Mouse (Mus musculus) spleen, adult 12 weeks (tissue): Measurements from ENCODE around the gene March4.

Experiments
- DNase-seq: peaks from one replicate; pipeline ENCODE4 v3.0.0; 2022; ENCODE audit warnings: low spot score

Gene March4

DNA sequence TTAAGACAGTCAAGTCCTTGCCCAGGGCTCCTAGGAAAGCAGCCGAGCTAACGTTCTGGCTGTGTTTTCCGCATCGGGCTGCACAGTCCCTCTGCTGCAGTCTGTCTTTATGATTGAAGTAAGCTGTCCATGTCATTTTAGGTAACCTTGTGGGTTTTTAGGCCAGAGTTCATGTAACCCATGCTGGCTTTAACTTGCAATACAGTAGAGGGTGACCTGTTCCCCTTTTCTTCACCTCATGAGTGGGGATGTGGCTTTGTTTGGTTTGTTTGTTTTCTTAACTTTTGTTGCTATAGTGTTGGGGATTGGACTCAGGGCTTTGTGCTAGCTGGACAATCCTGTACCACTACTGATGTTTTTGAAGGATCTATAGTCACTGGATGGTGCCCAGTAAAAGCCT, 146.3 kb downstream of the March4 start:
- DNase-seq: no peak

DNA sequence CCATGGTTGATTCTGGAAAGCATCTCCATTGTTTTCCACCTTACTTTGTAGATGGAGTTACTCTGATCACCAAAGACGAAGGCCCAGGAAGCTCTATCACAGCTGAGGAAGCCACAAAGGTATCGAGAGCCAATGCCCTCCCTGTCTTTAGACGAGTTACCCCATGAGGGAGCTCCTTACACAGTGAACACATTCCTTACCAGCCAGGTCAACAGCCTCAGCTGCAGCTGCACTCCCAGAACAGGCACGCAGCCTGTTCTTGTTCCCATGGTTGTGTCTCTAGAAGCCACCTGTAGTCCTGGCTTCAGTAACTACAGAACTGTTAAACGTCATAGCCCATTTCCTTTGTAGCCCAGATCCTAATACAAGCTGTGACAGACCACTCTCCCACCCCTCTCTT, 153.1 kb downstream of the March4 start:
- no peak for DNase-seq

DNA sequence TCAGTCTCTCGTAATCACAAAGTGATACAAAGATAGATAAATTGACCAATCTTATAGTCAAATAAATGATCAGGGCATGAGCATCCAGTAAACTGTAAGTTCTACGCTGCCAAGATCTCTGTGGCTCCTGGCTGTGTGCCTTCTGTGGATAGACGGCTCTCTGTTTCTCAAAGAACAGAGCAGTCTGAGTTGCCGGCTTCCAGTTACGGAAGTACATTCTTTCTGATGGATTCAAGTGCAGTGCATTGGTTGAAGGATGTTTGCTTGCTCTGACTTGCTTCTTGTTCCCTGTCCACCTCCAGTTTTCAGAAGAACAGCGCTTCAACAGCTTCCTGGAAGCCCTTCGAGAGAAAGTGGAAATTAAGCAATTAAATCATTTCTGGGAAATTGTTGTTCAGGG, 153.7 kb downstream of the March4 start:
- DNase-seq: no peak

DNA sequence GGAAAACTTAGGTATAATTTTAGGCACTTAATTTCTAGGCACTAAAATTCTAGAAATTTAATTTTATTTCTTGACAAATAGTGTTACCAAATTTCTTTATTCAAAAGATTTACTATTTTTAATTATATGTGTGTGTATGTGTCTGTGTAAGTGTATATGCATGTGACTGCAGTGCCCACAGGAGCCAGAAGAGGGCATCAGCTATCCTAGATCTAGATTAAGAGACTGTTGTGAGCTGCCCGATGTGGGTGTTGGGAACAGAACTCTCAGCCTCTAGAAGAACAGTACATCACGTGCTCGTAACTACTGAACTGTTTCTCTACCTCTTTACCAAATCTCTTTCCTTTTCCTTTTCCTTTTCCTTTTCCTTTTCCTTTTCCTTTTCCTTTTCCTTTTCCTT, 156.2 kb downstream of the March4 start:
- DNase-seq: no peak

DNA sequence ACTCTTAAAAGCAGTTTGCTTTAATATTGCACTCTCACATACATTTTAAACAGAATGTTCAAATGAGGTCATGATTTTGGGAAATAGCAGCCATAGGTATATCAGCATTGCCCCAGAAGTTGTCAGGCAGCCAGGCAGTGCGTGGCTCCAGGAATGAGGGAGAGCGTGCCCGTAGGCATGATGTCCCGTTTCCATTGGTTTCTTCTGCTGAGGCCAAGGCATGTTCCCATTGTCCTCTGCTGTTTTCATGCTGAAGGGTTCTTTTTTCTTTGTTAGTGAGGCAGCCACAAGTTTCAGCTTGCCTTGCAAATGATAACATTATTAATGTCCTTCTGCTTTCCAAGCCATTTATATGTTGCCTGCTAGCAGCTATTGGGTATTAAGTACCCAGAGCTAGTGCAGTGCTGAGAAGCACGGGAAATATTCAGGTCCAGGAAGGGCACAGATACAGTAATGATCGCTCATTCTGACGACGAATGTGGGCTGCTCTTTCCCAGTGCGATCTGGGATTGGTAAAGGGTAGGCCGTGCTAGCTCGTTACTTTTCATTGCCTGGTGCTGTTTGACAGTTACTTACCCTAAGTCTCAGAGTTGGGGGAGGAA, 156.9 kb downstream of the March4 start:
- no peak for DNase-seq

DNA sequence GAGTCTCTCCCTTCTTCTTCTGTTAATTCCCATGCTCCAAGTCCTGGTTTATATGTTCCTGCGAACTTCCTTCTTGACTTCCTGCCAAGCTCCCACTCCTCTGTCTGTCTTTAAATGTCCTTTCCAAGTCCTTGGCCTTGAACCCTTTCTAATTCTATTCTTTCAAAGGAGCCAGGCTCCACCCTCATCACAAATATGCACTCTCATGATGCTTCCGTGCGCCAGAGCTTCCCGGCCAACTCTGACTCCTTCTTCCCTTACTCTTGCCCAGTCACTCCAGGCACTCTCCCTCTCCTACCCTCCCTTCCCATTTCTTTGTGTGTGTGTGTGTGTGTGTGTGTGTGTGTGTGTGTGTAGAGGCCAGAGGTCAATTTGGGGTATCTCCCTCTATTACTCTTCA, 158.6 kb downstream of the March4 start:
- DNase-seq: no peak
